Mouse (Mus musculus): ENCODE results near the gene Zp3.
A peak's percentile ranks its signal among the peaks of the same experiment; 100 is the strongest.

Gene Zp3

DNA sequence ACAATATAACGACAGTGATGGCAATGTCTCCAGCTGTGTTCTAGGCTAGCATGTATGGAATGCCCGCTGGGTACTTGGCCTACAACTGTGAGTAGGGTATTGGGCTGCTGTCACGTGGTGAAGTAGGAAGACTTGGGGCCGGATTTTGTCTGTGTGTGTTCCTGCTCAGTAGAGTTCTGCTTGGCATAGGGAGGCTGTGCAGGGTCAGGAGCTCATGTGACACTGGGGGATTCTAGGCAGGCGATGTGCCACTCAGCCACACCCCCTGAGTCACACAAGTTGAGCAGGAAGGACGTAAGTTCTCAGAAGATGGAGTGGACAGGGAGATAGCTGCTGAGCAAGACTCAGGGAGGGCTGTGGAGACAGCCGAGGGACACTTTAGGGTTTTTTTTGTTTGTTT, 27.8 kb downstream of the Zp3 start:
- no peak for DNase-seq

DNA sequence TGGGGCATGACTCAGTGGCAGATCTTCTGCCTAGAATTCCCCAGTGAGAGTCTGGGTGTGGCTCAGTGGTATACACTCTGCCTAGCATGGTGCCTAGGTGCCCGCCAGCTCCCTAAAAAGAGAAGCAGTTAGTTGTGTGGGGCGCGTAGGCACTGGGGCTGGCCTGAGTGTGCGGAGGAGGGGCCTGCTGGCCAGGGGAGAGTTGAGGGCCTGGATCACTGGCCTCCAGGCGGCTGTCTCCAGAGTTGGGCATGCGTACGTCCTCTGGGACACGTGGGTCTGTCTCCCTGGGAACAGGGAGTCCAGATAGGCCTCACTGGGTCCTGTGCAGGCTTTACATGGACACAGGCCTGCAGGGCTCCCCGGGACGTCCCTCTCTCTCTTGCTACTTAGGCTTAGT, 35.0 kb downstream of the Zp3 start:
- DNase-seq = no peak

DNA sequence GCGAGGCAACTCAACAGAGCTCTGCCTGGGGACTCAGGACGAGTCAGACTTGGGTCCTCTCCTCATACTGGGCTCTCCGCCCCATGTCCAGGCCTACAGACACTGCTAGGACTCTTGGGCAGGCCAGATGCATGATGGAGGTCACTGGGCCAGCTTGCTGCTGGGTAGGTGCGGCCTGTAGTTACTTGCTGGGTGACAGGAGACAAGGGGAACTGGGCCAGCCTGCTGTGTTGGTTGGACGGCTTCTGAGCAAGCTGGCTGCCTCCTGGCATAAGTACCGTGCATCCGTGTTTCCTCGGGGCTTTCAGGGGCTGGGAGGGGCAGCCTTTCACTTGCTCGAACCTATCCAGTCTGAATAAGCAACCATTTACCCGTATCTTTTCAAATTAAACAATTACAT, 35.7 kb downstream of the Zp3 start:
- no peak for DNase-seq

DNA sequence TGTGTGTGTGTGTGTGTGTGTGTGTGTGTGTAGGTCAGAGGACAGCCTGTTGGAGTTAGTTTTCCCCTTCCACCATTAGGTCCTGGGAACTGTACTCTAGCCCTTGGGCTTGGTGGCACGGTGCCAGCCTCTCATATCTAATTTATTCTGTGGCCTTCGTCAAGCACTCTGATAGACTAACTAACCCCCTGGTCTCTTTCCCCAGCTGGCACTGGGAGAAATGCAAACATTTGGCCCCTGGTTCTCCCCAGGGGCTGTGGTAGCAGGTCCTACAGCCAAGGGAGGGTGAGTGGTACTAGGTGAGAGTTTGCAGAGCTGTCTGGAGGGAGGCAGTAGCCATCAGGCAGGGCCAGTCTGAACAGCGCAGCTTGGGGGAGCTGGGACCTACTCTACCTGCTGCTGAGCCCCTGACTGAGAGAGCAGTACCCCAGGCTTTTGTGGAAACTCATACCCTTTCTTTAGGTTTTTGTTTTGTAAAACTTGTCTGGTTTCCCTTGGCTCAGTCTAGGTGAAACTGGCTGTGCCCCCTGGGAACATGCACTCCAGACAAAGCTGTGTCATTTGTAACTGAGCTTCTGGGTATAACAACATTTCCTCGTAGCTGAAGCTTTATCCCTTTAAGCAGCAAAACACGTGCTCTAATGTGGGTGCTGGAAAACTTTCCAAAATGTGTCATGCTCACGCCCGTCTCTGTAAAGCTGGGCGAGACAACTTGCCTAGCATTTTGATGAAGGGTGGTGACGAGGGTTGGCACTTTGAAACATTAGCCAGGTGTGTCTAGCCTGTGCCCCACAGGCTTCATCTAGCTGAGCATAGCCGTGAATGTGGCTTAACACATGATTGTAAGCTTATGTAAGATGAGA, 36.3 kb downstream of the Zp3 start:
- no peak for DNase-seq

DNA sequence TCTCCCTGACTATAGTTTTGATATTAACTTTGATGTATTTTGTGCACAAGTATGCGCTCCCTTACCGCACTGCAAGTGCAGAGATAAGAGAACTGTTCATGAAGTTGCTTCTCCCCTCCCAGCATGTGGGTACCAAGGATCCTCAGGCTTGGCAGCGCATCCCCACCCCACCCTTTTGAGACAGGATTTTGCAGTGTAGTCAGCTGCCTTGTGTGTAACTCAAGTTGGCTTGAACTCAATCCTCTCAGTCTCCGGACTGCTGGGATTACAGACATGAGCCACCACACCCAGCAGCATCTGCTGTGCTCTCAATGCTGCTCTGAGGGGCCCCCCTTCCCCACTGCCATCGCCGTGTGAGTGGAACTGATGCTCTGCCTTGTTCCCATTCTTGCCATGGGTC, 37.4 kb downstream of the Zp3 start:
- DNase-seq = no peak

DNA sequence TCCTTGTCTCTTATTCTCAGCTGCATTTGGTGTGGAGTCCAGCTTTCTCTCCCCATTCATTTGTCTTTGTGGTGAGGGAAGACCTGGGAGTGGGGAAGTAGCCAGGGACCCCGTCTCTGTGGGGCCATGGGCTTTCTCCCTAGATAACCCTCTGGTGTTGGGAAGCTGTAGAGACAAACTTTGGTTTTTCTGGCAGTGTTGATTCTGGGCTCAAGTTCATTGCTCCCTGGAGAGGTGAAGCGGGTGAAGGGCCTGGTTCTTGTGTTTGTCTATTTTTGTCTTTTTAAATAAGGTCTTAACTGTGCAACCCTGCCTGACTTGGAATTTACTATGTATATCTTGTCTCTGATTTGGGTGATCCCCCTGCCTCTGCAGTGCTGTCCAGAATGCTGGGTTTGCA, 38.8 kb downstream of the Zp3 start:
- DNase-seq = no peak

DNA sequence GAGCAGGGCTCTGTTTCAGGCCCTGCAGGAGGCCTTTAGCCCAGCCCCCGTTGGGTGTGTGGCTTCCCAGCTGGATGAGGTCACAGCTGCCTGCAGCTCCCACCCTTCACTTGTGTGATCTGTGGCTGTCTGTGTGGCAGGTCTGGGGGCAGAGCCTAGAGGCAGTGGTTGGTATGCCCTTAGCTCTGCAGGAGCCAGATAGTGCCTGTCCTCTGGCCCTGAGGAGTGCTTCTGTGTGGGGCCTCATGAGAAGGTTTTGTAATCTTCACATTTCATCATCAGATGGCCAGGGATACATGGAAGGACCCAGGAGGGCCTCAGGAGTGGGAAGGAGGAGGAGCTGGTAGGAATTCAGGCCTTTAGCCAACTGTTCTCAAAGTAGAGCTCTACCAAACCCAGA, 40.0 kb downstream of the Zp3 start:
- DNase-seq = no peak

DNA sequence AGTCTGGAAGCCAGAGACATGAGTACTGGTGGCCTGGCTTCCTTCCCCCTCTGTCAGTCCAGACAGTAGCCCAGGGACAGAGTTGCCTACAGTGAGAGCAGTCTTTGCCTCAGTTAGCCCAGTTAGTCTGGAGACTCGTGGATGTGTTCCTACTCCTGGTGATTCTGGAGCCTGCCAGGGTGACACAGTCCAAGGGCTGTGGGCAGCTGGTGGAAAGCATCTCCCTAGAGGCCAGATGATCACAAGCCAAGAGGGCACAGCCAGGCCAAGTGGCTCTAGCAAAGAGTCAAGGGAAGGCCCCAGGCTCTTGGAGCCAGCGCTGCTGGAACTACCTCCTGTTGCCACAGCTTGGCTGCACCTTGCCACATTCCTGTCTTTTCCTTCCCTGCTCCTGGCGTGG, 45.8 kb downstream of the Zp3 start:
- DNase-seq = peak; percentile 53

DNA sequence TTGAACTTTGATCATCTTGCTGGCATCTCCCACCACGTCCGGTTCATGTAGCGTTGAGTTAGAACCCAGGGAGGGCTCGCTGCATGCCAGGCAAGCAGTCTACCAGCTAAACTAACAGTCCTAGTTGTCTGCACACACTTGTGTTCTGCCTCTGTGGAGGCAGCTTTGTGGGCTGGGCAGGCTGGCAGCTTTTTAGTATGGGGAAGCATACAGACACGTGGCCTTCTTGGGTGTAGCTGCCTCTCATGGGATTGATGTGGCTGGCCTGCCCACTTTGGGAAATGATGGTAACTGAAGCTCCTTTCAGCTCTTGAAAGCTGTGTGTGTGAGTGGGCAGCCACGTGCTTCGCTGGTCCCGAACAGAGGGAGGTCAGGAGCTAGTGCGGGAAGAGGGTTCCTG, 47.0 kb downstream of the Zp3 start:
- no peak for DNase-seq

DNA sequence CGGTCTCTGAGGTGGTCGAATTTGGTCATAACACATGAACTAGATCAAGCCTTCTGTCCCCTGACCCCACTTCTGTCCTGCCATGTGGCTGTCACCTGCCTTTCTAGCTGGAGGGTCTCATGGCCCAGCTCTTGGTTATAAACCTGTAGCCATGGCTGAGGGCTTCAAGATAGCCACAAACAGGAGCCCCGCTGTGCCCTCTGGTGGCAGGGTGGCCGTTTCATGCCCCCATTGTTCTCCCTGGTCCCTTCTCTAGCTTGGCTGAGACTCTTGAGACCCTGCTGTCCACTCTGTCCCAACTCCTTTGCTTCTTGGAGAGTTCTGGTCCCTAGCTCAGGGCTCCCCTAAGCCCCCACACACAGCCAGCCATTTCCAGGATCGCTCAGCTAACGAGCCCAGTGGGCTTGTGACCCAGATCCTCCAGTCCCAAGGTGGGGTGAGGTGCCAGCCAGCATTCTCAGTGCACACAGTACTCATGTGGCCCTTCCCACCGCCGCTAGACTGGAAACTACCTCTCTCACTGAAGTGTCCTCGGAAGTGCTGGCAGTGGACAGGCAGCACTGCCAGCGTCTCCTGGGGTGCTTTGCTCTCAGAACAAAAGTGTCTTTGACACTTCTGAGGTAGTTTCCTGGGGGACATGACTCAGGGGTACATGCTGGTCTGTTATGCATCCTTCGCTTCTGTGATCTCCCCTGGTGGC, 47.9 kb downstream of the Zp3 start:
- no peak for DNase-seq

DNA sequence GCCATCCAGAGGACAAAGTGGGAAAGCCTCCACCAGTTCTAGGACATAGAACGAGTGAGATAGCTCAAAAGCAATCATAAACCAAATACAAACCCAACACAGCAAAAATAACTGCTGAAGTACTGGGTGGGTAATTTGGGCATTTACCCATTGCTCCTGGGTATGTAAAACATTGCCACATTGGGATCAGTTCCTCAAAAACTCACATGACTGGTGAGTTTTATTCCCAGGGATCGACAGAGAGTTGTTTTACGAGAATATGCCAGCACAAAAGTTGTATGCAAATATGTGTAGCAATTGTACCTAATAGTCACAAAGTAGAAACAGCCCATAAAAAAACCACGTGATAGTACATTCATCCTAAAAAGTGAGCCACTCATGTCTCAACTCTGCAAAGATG, 55.0 kb downstream of the Zp3 start:
- no peak for DNase-seq

DNA sequence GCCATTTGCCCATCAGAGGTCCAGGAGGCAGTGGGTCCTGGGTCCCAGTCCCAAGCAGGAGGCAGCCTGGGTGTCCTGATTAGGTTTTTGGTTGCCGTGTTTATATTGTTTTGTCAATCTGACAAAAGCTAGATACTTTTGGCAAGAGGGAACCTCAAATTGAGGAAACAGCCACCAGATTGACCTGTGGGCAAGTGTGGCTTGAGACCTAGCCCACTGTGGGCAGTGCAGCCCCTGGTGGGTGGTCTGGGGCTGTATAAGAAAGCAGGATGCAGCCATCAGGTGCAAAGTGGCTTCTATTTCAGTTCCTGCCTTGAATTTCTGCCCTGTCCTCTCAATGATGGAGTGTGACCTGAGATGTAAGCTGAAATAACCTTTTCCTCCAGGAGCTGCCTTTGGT, 55.4 kb downstream of the Zp3 start:
- no peak for DNase-seq

DNA sequence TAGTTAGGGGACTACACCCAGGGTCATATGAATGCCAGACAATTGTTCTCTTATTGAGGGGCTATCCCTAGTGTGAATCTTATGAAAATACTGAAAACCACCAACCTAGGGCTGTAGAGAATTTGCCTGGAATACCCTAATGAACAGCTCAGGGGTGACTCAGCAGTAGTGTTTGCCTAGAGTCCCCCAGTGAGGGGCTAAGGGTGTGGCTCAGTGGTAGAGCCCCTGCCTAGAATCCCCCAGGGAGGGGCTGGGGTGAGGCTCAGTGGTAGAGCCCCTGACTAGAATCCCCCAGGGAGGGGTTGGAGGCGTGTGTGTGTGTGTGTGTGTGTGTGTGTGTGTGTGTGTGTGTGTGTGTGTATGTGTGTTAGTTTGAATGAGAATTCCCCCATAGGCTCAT, 56.8 kb downstream of the Zp3 start:
- no peak for DNase-seq
